Comparison of ENCODE assay signal across 27 mouse cellular contexts in genomic region chr1:106517099-106517498, GRCm38 (mm10).
DNase-seq lines count a peak whose midpoint lies in the region; ATAC-seq and TF ChIP-seq lines count a peak whose summit lies in the region.
"Had no signal": no experiment of that assay in that cellular context is flagged by ENCODE, and none has a peak within 500 bp of the region (broad histone marks: within the 10 kb centered on the region; RNA-seq: fewer than 3 reads in every experiment).

No protein-coding gene starts in this region.

- no peak overlapping the region for H3K4me2 ChIP-seq in liver, embryonic 16.5 days (ENCODE audit: low read depth, low read length)
- no peak overlapping the region for H3K4me2 ChIP-seq in liver, postnatal 0 days (ENCODE audit: low read depth, low read length)
- no peak overlapping the region for H3K4me2 ChIP-seq in intestine, embryonic 15.5 days (replicated peaks)
- no peak overlapping the region for H3K4me2 ChIP-seq in stomach, embryonic 14.5 days (replicated peaks; ENCODE audit: low read depth, low read length)
- H3K4me2 ChIP-seq in stomach, postnatal 0 days (replicated peaks; ENCODE audit: low read depth) = no peak overlapping the region
- H3K4me2 ChIP-seq: embryonic facial prominence, embryonic 12.5 days; embryonic facial prominence, embryonic 15.5 days; heart, embryonic 11.5 days; hindbrain, embryonic 13.5 days had no signal

- no peaks in the 10 kb centered on the region; the same call in 1 of the 2 replicates for H3K4me1 ChIP-seq in liver, embryonic 16.5 days (ENCODE audit: control insufficient read depth, low read depth, low read length)
- peaks cover 9% of the 10 kb centered on the region; the same call in 1 of the 2 replicates for H3K4me1 ChIP-seq in liver, postnatal 0 days (ENCODE audit: insufficient read depth)
- 0 out of 2 replicates have a peak, but pooled peaks cover 4% of the 10 kb centered on the region for H3K4me1 ChIP-seq in intestine, embryonic 15.5 days (replicated peaks)
- H3K4me1 ChIP-seq in stomach, embryonic 14.5 days (ENCODE audit: control insufficient read depth, insufficient read depth, low read length) = 0 out of 2 replicates have a peak, but pooled peaks cover 3% of the 10 kb centered on the region
- H3K4me1 ChIP-seq in stomach, postnatal 0 days (replicated peaks; ENCODE audit: control insufficient read depth, insufficient read depth) = no peaks in the 10 kb centered on the region
- H3K4me1 ChIP-seq: embryonic facial prominence, embryonic 12.5 days; hindbrain, embryonic 13.5 days had no signal

- no peaks in the 10 kb centered on the region for H3K27me3 ChIP-seq in liver, embryonic 16.5 days (ENCODE audit: control insufficient read depth, insufficient read depth, low read depth, low read length)
- H3K27me3 ChIP-seq in liver, postnatal 0 days (ENCODE audit: insufficient read depth, low read length) = no peaks in the 10 kb centered on the region
- no peaks in the 10 kb centered on the region for H3K27me3 ChIP-seq in intestine, embryonic 15.5 days (replicated peaks)
- H3K27me3 ChIP-seq in stomach, embryonic 14.5 days (ENCODE audit: control insufficient read depth, insufficient read depth, low read length) = no peaks in the 10 kb centered on the region
- no peaks in the 10 kb centered on the region for H3K27me3 ChIP-seq in stomach, postnatal 0 days (ENCODE audit: control insufficient read depth, insufficient read depth, low read length)
- H3K27me3 ChIP-seq: CH12.LX; embryonic facial prominence, embryonic 12.5 days; embryonic facial prominence, embryonic 15.5 days; hindbrain, embryonic 13.5 days; Patski had no signal

- no peak for TF ChIP-seq EP300 in liver, postnatal 0 days (IDR thresholded peaks at IDR 0.05; ENCODE audit: low read depth)
- TF ChIP-seq EP300 in stomach, postnatal 0 days (optimal IDR thresholded peaks at IDR 0.05) = no peak

- no peak overlapping the region for H3K27ac ChIP-seq in liver, embryonic 16.5 days (ENCODE audit: low read length)
- no peak overlapping the region for H3K27ac ChIP-seq in liver, postnatal 0 days (ENCODE audit: low read depth)
- peak overlapping the region; percentile 18; the same call in 1 of the 2 replicates for H3K27ac ChIP-seq in intestine, embryonic 15.5 days
- peak overlapping the region; percentile 62; the same call in 1 of the 2 replicates for H3K27ac ChIP-seq in stomach, embryonic 14.5 days (ENCODE audit: low read length)
- peak overlapping the region; percentile 56; the same call in 1 of the 2 replicates for H3K27ac ChIP-seq in stomach, postnatal 0 days (replicated peaks)
- H3K27ac ChIP-seq: embryonic facial prominence, embryonic 12.5 days; embryonic facial prominence, embryonic 15.5 days; gastrocnemius, adult 2 months; hindbrain, embryonic 10.5 days; hindbrain, embryonic 13.5 days had no signal

- ATAC-seq in liver, embryonic 16.5 days (ENCODE audit: low read depth) = peak; percentile 48; the same call in 1 of the 2 replicates
- ATAC-seq in liver, postnatal 0 days = no peak
- peak; percentile 84 for ATAC-seq in intestine, embryonic 15.5 days
- ATAC-seq in stomach, embryonic 14.5 days (ENCODE audit: insufficient number of reproducible peaks, insufficient read depth, low FRiP score, low read depth) = peak; percentile 85
- peak; percentile 77 for ATAC-seq in stomach, postnatal 0 days (ENCODE audit: low FRiP score, low TSS enrichment)
- ATAC-seq in megakaryocyte progenitor cell, adult 5-6 weeks (replicated peaks; ENCODE audit: poor library complexity) = no peak
- ATAC-seq: forebrain, embryonic 14.5 days; forebrain, postnatal 0 days; Patski had no signal

- H3K9ac ChIP-seq in liver, embryonic 16.5 days (ENCODE audit: low read depth, low read length) = no peak overlapping the region
- H3K9ac ChIP-seq in liver, postnatal 0 days (replicated peaks) = no peak overlapping the region
- H3K9ac ChIP-seq in intestine, embryonic 15.5 days = no peak overlapping the region
- no peak overlapping the region for H3K9ac ChIP-seq in stomach, embryonic 14.5 days (replicated peaks; ENCODE audit: low read depth, low read length)
- H3K9ac ChIP-seq in stomach, postnatal 0 days (ENCODE audit: low read length) = no peak overlapping the region
- H3K9ac ChIP-seq: embryonic facial prominence, embryonic 12.5 days; embryonic facial prominence, embryonic 15.5 days; forebrain, postnatal 0 days; hindbrain, embryonic 13.5 days had no signal

- DNase-seq in liver, postnatal 0 days = no peak
- DNase-seq in stomach, postnatal 0 days (ENCODE audit: low spot score) = peak; percentile 23
- no peak for DNase-seq in testis, postnatal 14 days (ENCODE audit: low spot score)
- DNase-seq: adrenal gland, postnatal 10 days; B cell, adult 2 months; cerebellum, adult 11 months; cerebellum, adult 2 months; cerebellum, adult 9-11 months; cerebellum, postnatal 25 days; forebrain, postnatal 0 days; gastrocnemius, adult 2 months; gastrocnemius, postnatal 14 days; heart, adult 11 months; heart, postnatal 36 days had no signal

- TF ChIP-seq CTCF in liver, postnatal 0 days (IDR thresholded peaks at IDR 0.05; ENCODE audit: low read depth) = no peak
- no peak for TF ChIP-seq CTCF in stomach, postnatal 0 days (IDR thresholded peaks at IDR 0.05; ENCODE audit: low read depth)

- no peak overlapping the region for H3K4me3 ChIP-seq in liver, embryonic 16.5 days (ENCODE audit: low read depth, low read length)
- no peak overlapping the region for H3K4me3 ChIP-seq in liver, postnatal 0 days (ENCODE audit: low read depth, low read length)
- no peak overlapping the region for H3K4me3 ChIP-seq in intestine, embryonic 15.5 days (replicated peaks)
- no peak overlapping the region for H3K4me3 ChIP-seq in stomach, embryonic 14.5 days (ENCODE audit: low read depth, low read length)
- no peak overlapping the region for H3K4me3 ChIP-seq in stomach, postnatal 0 days (ENCODE audit: low read depth, low read length)
- H3K4me3 ChIP-seq: embryonic facial prominence, embryonic 12.5 days; embryonic facial prominence, embryonic 15.5 days; gastrocnemius, adult 2 months; hindbrain, embryonic 10.5 days; hindbrain, embryonic 13.5 days had no signal

- H3K9me3 ChIP-seq in liver, embryonic 16.5 days (replicated peaks; ENCODE audit: control insufficient read depth, low read length) = no peaks in the 10 kb centered on the region
- no peaks in the 10 kb centered on the region for H3K9me3 ChIP-seq in liver, postnatal 0 days (ENCODE audit: low read length)
- H3K9me3 ChIP-seq in intestine, embryonic 15.5 days = no peaks in the 10 kb centered on the region
- H3K9me3 ChIP-seq in stomach, embryonic 14.5 days (ENCODE audit: control insufficient read depth, low read depth, low read length) = no peaks in the 10 kb centered on the region
- H3K9me3 ChIP-seq in stomach, postnatal 0 days (ENCODE audit: control insufficient read depth, low read length) = no peaks in the 10 kb centered on the region
- H3K9me3 ChIP-seq: embryonic facial prominence, embryonic 12.5 days; embryonic facial prominence, embryonic 15.5 days; G1E; hindbrain, embryonic 10.5 days; hindbrain, embryonic 13.5 days had no signal

- H3K36me3 ChIP-seq in liver, embryonic 16.5 days (ENCODE audit: control insufficient read depth, insufficient read depth) = no peaks in the 10 kb centered on the region
- no peaks in the 10 kb centered on the region for H3K36me3 ChIP-seq in liver, postnatal 0 days (replicated peaks; ENCODE audit: insufficient read depth, low read length)
- H3K36me3 ChIP-seq in intestine, embryonic 15.5 days = no peaks in the 10 kb centered on the region
- no peaks in the 10 kb centered on the region for H3K36me3 ChIP-seq in stomach, embryonic 14.5 days (ENCODE audit: control insufficient read depth, insufficient read depth, low read length)
- no peaks in the 10 kb centered on the region for H3K36me3 ChIP-seq in stomach, postnatal 0 days (ENCODE audit: control insufficient read depth, insufficient read depth, low read length)
- H3K36me3 ChIP-seq: embryonic facial prominence, embryonic 12.5 days; embryonic facial prominence, embryonic 15.5 days; G1E; hindbrain, embryonic 10.5 days; hindbrain, embryonic 13.5 days had no signal

- 53% methylated on average over 1 of the region's 1 CpGs for WGBS in liver, embryonic 16.5 days (ENCODE audit: insufficient replicate concordance)
- WGBS in liver, postnatal 0 days (ENCODE audit: insufficient replicate concordance) = 53% methylated on average over 1 of the region's 1 CpGs
- 51% methylated on average over 1 of the region's 1 CpGs for WGBS in intestine, embryonic 15.5 days
- WGBS in stomach, embryonic 14.5 days = 82% methylated on average over 1 of the region's 1 CpGs
- 75% methylated on average over 1 of the region's 1 CpGs for WGBS in stomach, postnatal 0 days

Comparison
In these comparisons a context has a peak if more than half of its experiments do, and no peak if none do; other contexts are left out.
1. ATAC-seq: peak in liver, embryonic 16.5 days (single experiment), intestine, embryonic 15.5 days (single experiment), stomach, embryonic 14.5 days (single experiment) and stomach, postnatal 0 days (single experiment); none in liver, postnatal 0 days (single experiment) and megakaryocyte progenitor cell, adult 5-6 weeks (single experiment).
2. H3K27ac ChIP-seq: peak in intestine, embryonic 15.5 days (single experiment), stomach, embryonic 14.5 days (single experiment) and stomach, postnatal 0 days (single experiment); none in liver, embryonic 16.5 days (single experiment) and liver, postnatal 0 days (single experiment).